Mouse (Mus musculus) MEL (cell line): ENCODE measurements around the gene Nat14. TPM values are rescaled to one million over a fixed set of nuclear protein-coding genes. Genes with fewer than 3 reads are reported as not detected.
A peak's percentile ranks its signal among the peaks of the same experiment; 100 is the strongest.

ENCODE experiments used
- DNase-seq: peaks from one replicate; pipeline ENCODE4 v3.0.0; 2011; ENCODE audit warnings: low read depth, low spot score
- H3K27ac ChIP-seq: 2 replicates; pipeline ENCODE4 v1.5.1; 2012; ENCODE audit warnings: low read depth, mild to moderate bottlenecking, control low read depth, low read length, moderate library complexity; ENCODE audit not compliant: control insufficient read depth
- H3K27me3 ChIP-seq, 2 experiments: fragments of 150-350 bp in 1 of 2; sonication (generic) in 1 of 2; 2 replicates each; pipeline ENCODE4 v1.6.1; 2012; ENCODE audit warnings: low read length in 2 of 2, mild to moderate bottlenecking in 2 of 2, improper control_type of control experiment in 1 of 2, moderate library complexity in 1 of 2; ENCODE audit not compliant: insufficient read depth in 2 of 2, control insufficient read depth in 1 of 2
- H3K36me3 ChIP-seq, 2 experiments: 2 replicates each; pipeline ENCODE4 v1.6.1; 2012 to 2014; ENCODE audit warnings: low read length in 2 of 2, improper control_type of control experiment in 1 of 2, inconsistent platforms in 1 of 2, mild to moderate bottlenecking in 1 of 2; ENCODE audit not compliant: insufficient read depth in 2 of 2, control insufficient read depth in 1 of 2
- H3K4me1 ChIP-seq, 2 experiments: fragments of 150-350 bp in 1 of 2; sonication (generic) in 1 of 2; 2 replicates each; pipeline ENCODE4 v1.6.1; 2012; ENCODE audit warnings: low read length in 2 of 2, improper control_type of control experiment in 1 of 2, mild to moderate bottlenecking in 1 of 2; ENCODE audit not compliant: insufficient read depth in 2 of 2, control insufficient read depth in 1 of 2
- H3K4me3 ChIP-seq, 2 experiments: fragments of 150-350 bp in 1 of 2; sonication (generic) in 1 of 2; 2 replicates each; pipeline ENCODE4 v1.5.1; 2012; ENCODE audit warnings: low read depth in 2 of 2, low read length in 2 of 2, mild to moderate bottlenecking in 2 of 2, moderate library complexity in 2 of 2, control low read depth in 1 of 2, improper control_type of control experiment in 1 of 2; ENCODE audit not compliant: control insufficient read depth in 1 of 2, insufficient read depth in 1 of 2
- H3K79me2 ChIP-seq: 2 replicates; pipeline ENCODE4 v1.6.1; 2012; ENCODE audit warnings: mild to moderate bottlenecking, low read length, moderate library complexity; ENCODE audit not compliant: control insufficient read depth, poor library complexity, insufficient read depth
- H3K9ac ChIP-seq: 2 replicates; pipeline ENCODE4 v1.6.1; 2012; ENCODE audit warnings: low read depth, mild to moderate bottlenecking, control low read depth, low read length, moderate library complexity; ENCODE audit not compliant: control insufficient read depth, poor library complexity, severe bottlenecking
- H3K9me3 ChIP-seq: fragments of 150-350 bp; sonication (generic); replicated peaks from 2 replicates; pipeline ENCODE4 v1.6.1; 2012; ENCODE audit warnings: mild to moderate bottlenecking, low read length, improper control_type of control experiment, moderate library complexity; ENCODE audit not compliant: insufficient read depth
- CTCF ChIP-seq, 3 experiments: IDR thresholded peaks in 2 of 3; conservative IDR thresholded peaks in 1 of 3; 2 replicates each; pipeline ENCODE4 v1.5.1; 2011 to 2012; ENCODE audit warnings: low read length in 3 of 3, low read depth in 2 of 3, mild to moderate bottlenecking in 2 of 3, improper control_type of control experiment in 1 of 3, inconsistent platforms in 1 of 3, mixed read lengths in 1 of 3, moderate library complexity in 1 of 3; ENCODE audit not compliant: control insufficient read depth in 1 of 3, insufficient read depth in 1 of 3, poor library complexity in 1 of 3, severe bottlenecking in 1 of 3
- E2F4 ChIP-seq: IDR thresholded peaks from 2 replicates; pipeline ENCODE4 v1.6.1; 2011; ENCODE audit warnings: low read depth, low read length, improper control_type of control experiment, borderline replicate concordance
- ELF1 ChIP-seq: IDR thresholded peaks from 2 replicates; pipeline ENCODE4 v1.6.1; 2014; ENCODE audit warnings: low read depth, mild to moderate bottlenecking, inconsistent platforms, low read length, improper control_type of control experiment, moderate library complexity
- EP300 ChIP-seq, 2 experiments: IDR thresholded peaks; 2 replicates each; pipeline ENCODE4 v1.6.1; 2011; ENCODE audit warnings: improper control_type of control experiment in 2 of 2, low read length in 2 of 2, low read depth in 1 of 2, mild to moderate bottlenecking in 1 of 2
- GABPA ChIP-seq: IDR thresholded peaks from 2 replicates; pipeline ENCODE4 v1.6.1; 2012; ENCODE audit warnings: low read depth, mild to moderate bottlenecking, inconsistent platforms, low read length, improper control_type of control experiment, moderate library complexity
- GATA1 ChIP-seq: IDR thresholded peaks from 2 replicates; pipeline ENCODE4 v1.6.1; 2011; ENCODE audit warnings: low read depth, low read length, improper control_type of control experiment
- HCFC1 ChIP-seq: IDR thresholded peaks from 2 replicates; pipeline ENCODE4 v1.6.1; 2012; ENCODE audit warnings: low read depth, mild to moderate bottlenecking, inconsistent platforms, low read length, improper control_type of control experiment, moderate library complexity
- MAX ChIP-seq: IDR thresholded peaks from 2 replicates; pipeline ENCODE4 v1.6.1; 2011; ENCODE audit warnings: low read length, improper control_type of control experiment
- MAZ ChIP-seq: IDR thresholded peaks from 2 replicates; pipeline ENCODE4 v1.6.1; 2012; ENCODE audit warnings: low read depth, mild to moderate bottlenecking, inconsistent platforms, low read length, improper control_type of control experiment
- MEF2A ChIP-seq: IDR thresholded peaks from 2 replicates; pipeline ENCODE4 v1.6.1; 2014; ENCODE audit warnings: low read depth, mild to moderate bottlenecking, inconsistent platforms, low read length, improper control_type of control experiment; ENCODE audit not compliant: poor library complexity, insufficient replicate concordance, severe bottlenecking; ENCODE audit errors: extremely low read depth
- MXI1 ChIP-seq: IDR thresholded peaks from 2 replicates; pipeline ENCODE4 v1.6.1; 2011; ENCODE audit warnings: mild to moderate bottlenecking, low read depth, low read length, improper control_type of control experiment
- POLR2AphosphoS5 ChIP-seq: IDR thresholded peaks from 2 replicates; pipeline ENCODE4 v1.6.1; 2012; ENCODE audit warnings: low read depth, borderline replicate concordance, mild to moderate bottlenecking, inconsistent platforms, low read length, moderate library complexity, mixed read lengths
- SMC3 ChIP-seq: IDR thresholded peaks from 2 replicates; pipeline ENCODE4 v1.6.1; 2011; ENCODE audit warnings: low read depth, low read length, improper control_type of control experiment
- TAL1 ChIP-seq: IDR thresholded peaks from 2 replicates; pipeline ENCODE4 v1.6.1; 2012; ENCODE audit warnings: mild to moderate bottlenecking, inconsistent platforms, low read length, moderate library complexity, mixed read lengths
- TBP ChIP-seq: IDR thresholded peaks from 2 replicates; pipeline ENCODE4 v1.8.0; 2011; ENCODE audit warnings: low read depth, low read length, improper control_type of control experiment
- UBTF ChIP-seq: IDR thresholded peaks from 2 replicates; pipeline ENCODE4 v1.6.1; 2012; ENCODE audit warnings: low read depth, mild to moderate bottlenecking, inconsistent platforms, low read length, improper control_type of control experiment, moderate library complexity, borderline replicate concordance; ENCODE audit not compliant: insufficient read depth
- ZC3H11A ChIP-seq: IDR thresholded peaks from 2 replicates; pipeline ENCODE4 v1.6.1; 2012; ENCODE audit warnings: low read depth, mild to moderate bottlenecking, inconsistent platforms, low read length, improper control_type of control experiment
- ZKSCAN1 ChIP-seq: IDR thresholded peaks from 2 replicates; pipeline ENCODE4 v1.6.1; 2012; ENCODE audit warnings: low read depth, mild to moderate bottlenecking, inconsistent platforms, low read length, improper control_type of control experiment, moderate library complexity
- polyA plus RNA-seq, 2 experiments: library from polyadenylated mRNA; stranded (reverse) in 1 of 2; unstranded in 1 of 2; fragments of >175 nt in 1 of 2; fragments of >200 nt in 1 of 2; gene quantifications; 2 replicates each; pipeline versions ENCODE4 v1.2.1 to v1.2.4; 2012; ENCODE audit warnings: low replicate concordance in 2 of 2, low read depth in 1 of 2; ENCODE audit not compliant: insufficient read length in 2 of 2, insufficient read depth in 1 of 2, missing spikeins in 1 of 2
- total RNA-seq: library from RNA; depleted of rRNA; stranded (reverse); fragments of 300-350 nt; gene quantifications from 2 replicates; pipeline ENCODE4 v1.2.3, GENCODE M21; 2012

The Nat14 gene
- total and polyA plus RNA-seq, 3 experiments, result 0.81 to 1.9 TPM; not detected in 1

- H3K79me2 ChIP-seq, result no peaks in the 10 kb centered on the region
- peak; percentile 41; the same call in 1 of the 2 replicates for TF ChIP-seq GATA1
- no peak for TF ChIP-seq MXI1
- H3K4me3 ChIP-seq, result no peak within 1 kb of the TSS
- H3K36me3 ChIP-seq, result no peaks in the 10 kb centered on the region
- no peaks in the 10 kb centered on the region for H3K27me3 ChIP-seq
- H3K9ac ChIP-seq, result no peak within 1 kb of the TSS
- peak; percentile 47 for DNase-seq
- peaks cover 0 to 9% of the 10 kb centered on the region in 2 experiments; a peak in 1 of 4 replicates for H3K4me1 ChIP-seq
- no peak within 1 kb of the TSS for H3K27ac ChIP-seq
- H3K9me3 ChIP-seq, result no peaks in the 10 kb centered on the region
Measured at GRCm38 (mm10) chr7:4971068-4971467, 49.2 kb downstream of the Nat14 start, which contains the start of gene Sbk3. Sbk3 (minus strand) TSS chr7:4971168.

DNA sequence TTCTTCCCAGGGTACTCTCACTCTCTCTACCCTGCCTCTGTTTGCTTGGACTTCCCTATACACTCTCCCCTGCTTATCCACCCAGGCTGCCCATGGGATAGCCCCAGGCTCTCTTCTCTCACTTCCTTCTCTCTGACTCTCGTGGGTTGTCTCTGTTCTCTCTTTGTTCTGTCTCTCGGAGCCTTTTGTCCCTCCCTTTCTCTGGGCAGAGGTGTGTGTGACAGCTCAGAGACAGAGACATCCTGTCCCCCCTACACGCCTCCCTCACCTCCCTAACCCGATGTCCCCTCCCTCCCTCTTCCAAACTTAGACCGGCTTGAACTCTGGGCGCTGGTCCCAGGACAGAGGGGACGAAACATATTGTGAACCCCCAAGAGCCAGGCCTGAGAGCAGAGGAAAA, 49.9 kb downstream of the Nat14 start:
- TF ChIP-seq E2F4 (no peak), TAL1 (no peak), GABPA (no peak), TBP (no peak), UBTF (no peak), MAZ (no peak), HCFC1 (no peak), CTCF (IDR thresholded peaks at IDR 0.05 in 2 of 3, conservative IDR thresholded peaks at IDR 0.05 in 1 of 3; ENCODE audit: control insufficient read depth in 1 of 3, insufficient read depth in 1 of 3, low read depth in 2 of 3, low read length in 3 of 3, poor library complexity in 1 of 3, severe bottlenecking in 1 of 3) (no peak), ZC3H11A (no peak), ZKSCAN1 (no peak), ELF1 (no peak), MEF2A (no peak), EP300 (IDR thresholded peaks at IDR 0.05; ENCODE audit: low read depth in 1 of 2, low read length in 2 of 2) (no peak), SMC3 (no peak), MAX (no peak), POLR2AphosphoS5 (no peak)
- Histone ChIP-seq H3K27me3 (no peaks in the 10 kb centered on the region), H3K36me3 (no peaks in the 10 kb centered on the region), H3K4me1 (peaks cover 0 to 9% of the 10 kb centered on the region in 2 experiments; a peak in 1 of 4 replicates), H3K4me3 (no peak overlapping the region), H3K9me3 (no peaks in the 10 kb centered on the region), H3K27ac (no peak overlapping the region), H3K79me2 (no peaks in the 10 kb centered on the region), H3K9ac (no peak overlapping the region)
- no peak for DNase-seq
